ENCODE assay signal across 14 mouse cellular contexts in genomic region chr15:27926941-27927340, GRCm38 (mm10).
DNase-seq lines count a peak whose midpoint lies in the region; ATAC-seq and TF ChIP-seq lines count a peak whose summit lies in the region.
"Had no signal": no experiment of that assay in that cellular context is flagged by ENCODE, and none has a peak within 500 bp of the region (broad histone marks: within the 10 kb centered on the region; RNA-seq: fewer than 3 reads in every experiment).

No protein-coding gene starts in this region.

- H3K9me3 ChIP-seq in heart, embryonic 13.5 days: no peaks in the 10 kb centered on the region
- no peaks in the 10 kb centered on the region for H3K9me3 ChIP-seq in kidney, embryonic 15.5 days (replicated peaks)
- H3K9me3 ChIP-seq: hindbrain, embryonic 10.5 days had no signal

- no peaks in the 10 kb centered on the region for H3K27me3 ChIP-seq in heart, embryonic 13.5 days (replicated peaks)
- H3K27me3 ChIP-seq in thymus, adult 2 months (ENCODE audit: control insufficient read depth, insufficient read depth, low read length): no peaks in the 10 kb centered on the region
- H3K27me3 ChIP-seq in kidney, embryonic 15.5 days: no peaks in the 10 kb centered on the region
- H3K27me3 ChIP-seq: Patski had no signal

- H3K4me2 ChIP-seq in heart, embryonic 13.5 days: no peak overlapping the region
- no peak overlapping the region for H3K4me2 ChIP-seq in kidney, embryonic 15.5 days
- H3K4me2 ChIP-seq: lung, embryonic 14.5 days had no signal

- H3K9ac ChIP-seq in heart, embryonic 13.5 days: no peak overlapping the region
- no peak overlapping the region for H3K9ac ChIP-seq in kidney, embryonic 15.5 days
- H3K9ac ChIP-seq: lung, embryonic 14.5 days had no signal

- WGBS in heart, embryonic 13.5 days: 60% methylated on average over 18 of the region's 18 CpGs
- WGBS in thymus, adult 2 months: 44% methylated on average over 18 of the region's 18 CpGs
- WGBS in kidney, embryonic 15.5 days: 67% methylated on average over 18 of the region's 18 CpGs

- no peaks in the 10 kb centered on the region for H3K36me3 ChIP-seq in heart, embryonic 13.5 days
- no peaks in the 10 kb centered on the region for H3K36me3 ChIP-seq in thymus, adult 2 months (ENCODE audit: control insufficient read depth, insufficient read depth, low read length)
- H3K36me3 ChIP-seq in kidney, embryonic 15.5 days: no peaks in the 10 kb centered on the region
- H3K36me3 ChIP-seq: hindbrain, embryonic 10.5 days had no signal

- no peak for TF ChIP-seq POLR2A in thymus, adult 2 months (IDR thresholded peaks at IDR 0.05; ENCODE audit: control insufficient read depth, extremely low read depth, insufficient read depth, low read length, poor library complexity)

- ATAC-seq in heart, embryonic 13.5 days (ENCODE audit: extremely low read depth, insufficient number of reproducible peaks, low FRiP score, low TSS enrichment): no peak
- ATAC-seq in kidney, embryonic 15.5 days (replicated peaks; ENCODE audit: low FRiP score): no peak
- ATAC-seq: Patski had no signal

- no peak overlapping the region for H3K4me3 ChIP-seq in heart, embryonic 13.5 days
- no peak overlapping the region for H3K4me3 ChIP-seq in thymus, adult 2 months (ENCODE audit: control insufficient read depth, insufficient read depth, low read length)
- no peak overlapping the region for H3K4me3 ChIP-seq in kidney, embryonic 15.5 days (replicated peaks)
- H3K4me3 ChIP-seq: hindbrain, embryonic 10.5 days had no signal

- intact Hi-C loops in heart, postnatal 10 days (cut with DNase I): no loop called here

- 0 out of 2 replicates have a peak overlapping the region, but pooled peaks have one; percentile 70 for H3K27ac ChIP-seq in heart, embryonic 13.5 days (replicated peaks)
- H3K27ac ChIP-seq in thymus, adult 2 months (ENCODE audit: control insufficient read depth, insufficient read depth, low read length): no peak overlapping the region
- H3K27ac ChIP-seq in kidney, embryonic 15.5 days: no peak overlapping the region
- H3K27ac ChIP-seq: hindbrain, embryonic 10.5 days had no signal

- peaks cover 63% of the 10 kb centered on the region for H3K4me1 ChIP-seq in heart, embryonic 13.5 days
- H3K4me1 ChIP-seq in thymus, adult 2 months (replicated peaks; ENCODE audit: control insufficient read depth, insufficient read depth, low read length): peaks cover 29% of the 10 kb centered on the region
- peaks cover 71% of the 10 kb centered on the region for H3K4me1 ChIP-seq in kidney, embryonic 15.5 days

- no peak for DNase-seq in heart, postnatal 10 days
- peak; percentile 90 for DNase-seq in CD4-positive, CD25-positive, alpha-beta regulatory T cell, adult 2 months (ENCODE audit: low read depth, low spot score)
- DNase-seq in induced T-regulatory cell, adult 2 months (ENCODE audit: low read depth): peak; percentile 91
- peak; percentile 43 for DNase-seq in thymus, adult 2 months
- no peak for DNase-seq in urinary bladder, adult 2 months (ENCODE audit: low spot score)
- DNase-seq in lung, adult 18-20 months: no peak
- DNase-seq: adrenal gland, postnatal 10 days; kidney, adult 8-10 months; lung, embryonic 14.5 days; right cerebral cortex, postnatal 25 days had no signal

- TF ChIP-seq CTCF in thymus, adult 2 months (IDR thresholded peaks at IDR 0.05; ENCODE audit: borderline replicate concordance, control insufficient read depth, extremely low read depth, insufficient read depth, low read length, poor library complexity): no peak

Comparison
In these comparisons a context has a peak if more than half of its experiments do, and no peak if none do; other contexts are left out.
1. DNase-seq: peak in CD4-positive, CD25-positive, alpha-beta regulatory T cell, adult 2 months (single experiment), induced T-regulatory cell, adult 2 months (single experiment) and thymus, adult 2 months (single experiment); none in heart, postnatal 10 days (0 of 2), urinary bladder, adult 2 months (single experiment) and lung, adult 18-20 months (0 of 2).